Mouse (Mus musculus): Measurements from ENCODE around the gene Aaed1.
A peak's percentile ranks its signal among the peaks of the same experiment; 100 is the strongest.

Aaed1 gene

DNA sequence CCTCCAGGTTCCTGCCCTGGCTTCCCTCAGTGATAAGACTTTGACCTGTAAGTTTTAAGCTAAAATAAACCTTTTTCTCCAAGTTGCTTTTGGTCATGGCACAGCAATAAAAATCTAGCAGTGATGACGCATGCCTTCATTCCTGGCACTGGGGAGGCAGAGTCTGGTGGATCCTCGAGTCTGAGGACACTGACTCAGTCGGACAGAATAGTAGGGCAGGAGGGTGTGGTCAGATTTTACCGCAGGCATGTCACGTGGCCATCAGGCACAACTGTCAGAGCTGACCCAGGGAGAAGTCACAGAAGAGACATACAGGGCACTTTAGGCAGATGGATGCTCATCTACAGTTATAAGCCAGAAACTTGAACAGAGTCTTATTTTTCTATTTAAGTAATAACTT lies 60.4 kb downstream of the Aaed1 start:
- no peak for DNase-seq (ENCODE audit: low read depth, low spot score)

DNA sequence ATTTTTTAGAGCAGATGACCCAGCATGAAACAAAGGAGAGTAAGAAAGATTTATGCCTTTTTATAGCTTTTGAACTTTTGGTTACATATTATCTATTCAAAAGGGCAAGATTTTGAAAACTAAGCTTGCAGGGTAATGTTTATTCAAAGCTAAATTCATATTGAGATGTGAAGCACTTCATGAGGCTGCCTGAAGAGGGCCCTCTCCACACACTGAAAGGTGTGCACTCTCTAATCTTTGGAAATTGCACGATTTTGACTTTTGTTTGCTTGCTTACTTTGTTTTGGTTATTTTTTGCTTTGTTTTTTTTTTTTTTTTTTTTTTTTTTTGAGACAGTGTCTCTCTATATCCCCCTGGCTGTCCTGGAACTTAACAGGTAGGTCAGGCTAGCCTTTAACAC lies 62.1 kb downstream of the Aaed1 start:
- no peak for DNase-seq (ENCODE audit: low read depth, low spot score)

DNA sequence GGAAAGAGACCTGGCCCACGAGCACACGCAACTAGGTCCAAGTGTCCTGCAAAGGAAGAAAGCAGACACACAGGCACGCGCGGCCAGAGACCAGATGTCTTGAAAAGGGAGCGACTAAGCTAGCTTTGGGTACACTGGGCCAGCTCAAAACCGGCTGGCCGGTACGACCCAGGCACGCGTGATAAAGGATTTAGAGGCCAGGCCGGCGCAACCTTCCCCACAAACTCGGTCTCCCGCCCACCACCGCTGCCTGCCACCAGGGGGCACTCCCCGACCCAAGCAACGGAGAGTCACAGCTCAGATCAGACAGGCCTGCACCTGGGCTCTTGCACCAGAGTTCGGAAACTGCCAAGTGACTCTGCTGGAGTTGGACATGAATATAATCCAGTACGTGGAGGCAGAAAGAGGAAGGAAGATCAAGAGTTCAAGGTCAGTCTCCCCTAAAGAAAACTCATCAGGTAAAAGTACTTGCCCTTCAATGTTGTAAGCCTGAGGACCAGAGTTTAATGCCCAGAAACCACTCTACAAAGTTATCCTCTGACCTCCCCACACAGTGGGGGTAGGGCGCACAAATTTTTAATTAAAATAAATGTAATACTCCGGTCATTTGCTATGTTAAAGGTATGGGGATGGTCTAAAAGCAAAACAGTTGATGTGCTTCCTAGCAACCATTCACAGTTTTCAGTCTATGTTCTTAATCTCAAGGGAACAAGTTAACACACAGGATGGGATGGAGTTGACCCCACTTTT lies 63.6 kb downstream of the Aaed1 start:
- peak; percentile 80 for DNase-seq (ENCODE audit: low read depth, low spot score)

DNA sequence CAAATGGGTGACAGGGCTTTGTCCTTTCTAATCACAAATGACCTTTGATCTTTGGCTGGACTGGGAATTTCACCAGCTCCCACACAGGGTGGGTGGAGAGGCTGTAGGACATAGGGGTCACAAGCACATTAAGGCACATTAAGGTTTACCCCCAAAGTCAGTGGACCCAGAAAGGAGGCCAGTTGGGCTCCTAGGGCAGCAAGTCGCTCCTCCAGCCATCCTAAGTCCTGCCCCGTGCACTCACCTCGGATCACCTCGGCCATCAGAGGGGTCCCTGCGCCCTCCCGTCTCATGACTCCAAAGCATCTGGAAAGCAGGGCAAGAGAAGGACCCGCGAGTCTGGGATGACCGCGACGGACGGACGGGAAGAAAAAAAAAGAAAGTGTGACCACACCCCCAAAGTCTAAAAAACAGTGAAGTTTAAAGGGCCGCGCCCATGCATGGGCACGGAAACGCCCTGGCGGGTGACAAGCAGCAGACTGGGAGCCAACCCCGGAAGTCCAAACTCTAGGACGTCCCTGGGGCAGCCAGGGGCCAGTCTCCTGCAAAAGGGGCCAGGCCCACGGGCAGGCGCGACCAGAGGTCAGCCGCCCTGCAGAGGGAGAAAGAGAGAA lies 64.2 kb downstream of the Aaed1 start:
- DNase-seq (ENCODE audit: low read depth, low spot score), result peak; percentile 39

DNA sequence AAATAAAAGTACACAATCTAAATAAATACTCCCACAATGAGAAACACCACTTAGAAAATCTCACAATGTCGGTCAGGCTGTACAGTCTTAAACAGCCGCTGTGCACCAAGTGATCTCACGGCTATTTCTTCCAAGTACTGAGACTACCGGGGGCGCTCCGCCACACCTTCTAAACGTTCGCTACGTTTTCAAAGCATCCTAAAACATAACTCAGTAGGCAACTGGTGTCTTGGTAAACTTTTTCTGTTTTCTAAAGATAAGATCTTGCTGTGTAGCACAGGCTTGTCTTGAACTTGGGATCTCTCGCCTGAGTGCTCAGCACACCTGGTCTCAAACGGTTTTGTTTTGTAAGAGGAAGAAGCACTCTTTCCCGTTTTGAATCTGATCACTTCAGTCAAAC lies 66.4 kb downstream of the Aaed1 start:
- no peak for DNase-seq (ENCODE audit: low read depth, low spot score)

DNA sequence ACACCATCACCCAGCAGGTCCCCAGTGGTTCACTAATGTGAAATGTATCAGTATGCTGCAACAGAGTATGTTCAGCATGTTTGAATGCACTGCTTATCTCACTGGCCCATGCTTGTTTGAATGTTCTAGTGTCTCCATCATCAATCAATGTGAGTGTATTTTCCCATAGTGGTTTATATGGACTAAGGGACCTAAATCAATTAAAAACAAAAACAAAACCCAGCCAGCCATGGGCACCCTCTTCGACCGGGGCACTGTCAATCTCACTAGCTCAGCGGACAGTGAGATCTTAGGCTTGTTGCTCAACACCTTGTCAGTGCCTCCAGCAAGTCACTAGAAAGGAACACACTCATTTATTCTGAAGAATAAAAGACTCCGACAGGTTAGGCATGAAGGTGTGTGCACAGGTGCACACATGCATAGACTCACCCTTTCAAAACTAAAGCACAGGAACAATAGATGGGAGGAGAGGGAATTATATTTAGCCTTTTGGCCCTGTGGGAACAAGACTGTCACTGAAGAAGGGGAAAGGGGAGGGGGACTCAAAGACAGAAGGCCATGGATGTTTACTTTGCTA lies 67.7 kb downstream of the Aaed1 start:
- no peak for DNase-seq (ENCODE audit: low read depth, low spot score)

DNA sequence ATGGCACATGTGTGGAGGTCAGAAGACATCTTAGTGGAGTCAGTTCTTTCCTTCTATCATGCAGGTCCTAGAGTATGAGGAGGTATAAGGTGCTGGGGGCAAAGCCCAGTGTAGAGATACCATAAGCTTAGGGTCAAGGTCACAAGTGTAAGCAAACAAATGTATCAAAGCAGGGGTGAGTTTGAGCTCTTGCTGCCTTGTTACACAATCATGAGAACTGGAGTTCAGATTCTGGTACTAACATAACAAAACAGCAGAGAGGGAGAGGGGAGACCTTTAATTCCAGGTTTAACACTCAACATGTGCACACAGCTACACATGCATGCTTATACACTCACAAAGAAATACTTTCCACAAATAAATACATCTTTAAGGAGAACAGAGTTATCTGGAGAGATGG lies 69.8 kb downstream of the Aaed1 start:
- no peak for DNase-seq (ENCODE audit: low read depth, low spot score)

DNA sequence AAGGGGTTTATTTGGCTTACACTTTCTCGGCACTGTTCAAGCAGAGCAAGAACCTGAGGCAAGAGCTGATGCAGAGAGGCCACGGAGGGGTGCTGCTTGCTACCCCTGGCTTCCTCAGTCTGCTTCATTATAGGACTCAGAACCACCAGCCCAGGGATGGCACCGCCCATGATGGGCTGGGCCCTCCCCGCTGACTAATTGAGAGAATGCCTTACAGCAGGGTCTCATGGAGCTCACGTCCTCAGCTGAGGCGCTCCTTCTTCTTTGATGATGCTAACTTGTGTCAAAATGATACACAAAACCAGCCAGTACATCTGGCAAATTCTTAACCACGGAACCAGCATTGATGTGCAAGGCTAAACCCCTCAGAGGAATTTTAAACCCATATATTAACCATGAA lies 71.9 kb downstream of the Aaed1 start:
- DNase-seq (ENCODE audit: low read depth, low spot score), result no peak

DNA sequence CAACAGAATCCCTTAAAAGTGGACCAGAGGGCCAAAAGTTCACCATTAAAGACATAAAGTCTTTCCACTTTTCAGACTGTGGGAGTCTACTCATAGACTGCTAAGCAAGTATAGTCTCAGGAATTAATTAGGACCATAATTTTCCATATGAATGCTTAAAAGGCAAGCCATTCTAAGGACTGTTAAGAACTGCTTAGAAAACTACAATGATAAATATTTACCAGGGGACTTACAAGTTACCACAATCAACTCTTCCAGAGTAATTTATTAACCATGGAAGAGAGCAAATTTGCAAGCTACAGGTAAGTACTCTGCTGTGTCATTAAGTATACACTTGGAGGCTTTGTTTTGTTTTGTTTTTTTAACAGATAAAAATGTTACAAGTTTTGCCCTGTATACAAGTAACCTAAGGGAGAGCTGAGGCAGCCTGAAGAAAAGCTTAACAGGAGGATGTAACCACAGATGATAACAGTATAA lies 74.8 kb downstream of the Aaed1 start:
- DNase-seq (ENCODE audit: low read depth, low spot score), result no peak

DNA sequence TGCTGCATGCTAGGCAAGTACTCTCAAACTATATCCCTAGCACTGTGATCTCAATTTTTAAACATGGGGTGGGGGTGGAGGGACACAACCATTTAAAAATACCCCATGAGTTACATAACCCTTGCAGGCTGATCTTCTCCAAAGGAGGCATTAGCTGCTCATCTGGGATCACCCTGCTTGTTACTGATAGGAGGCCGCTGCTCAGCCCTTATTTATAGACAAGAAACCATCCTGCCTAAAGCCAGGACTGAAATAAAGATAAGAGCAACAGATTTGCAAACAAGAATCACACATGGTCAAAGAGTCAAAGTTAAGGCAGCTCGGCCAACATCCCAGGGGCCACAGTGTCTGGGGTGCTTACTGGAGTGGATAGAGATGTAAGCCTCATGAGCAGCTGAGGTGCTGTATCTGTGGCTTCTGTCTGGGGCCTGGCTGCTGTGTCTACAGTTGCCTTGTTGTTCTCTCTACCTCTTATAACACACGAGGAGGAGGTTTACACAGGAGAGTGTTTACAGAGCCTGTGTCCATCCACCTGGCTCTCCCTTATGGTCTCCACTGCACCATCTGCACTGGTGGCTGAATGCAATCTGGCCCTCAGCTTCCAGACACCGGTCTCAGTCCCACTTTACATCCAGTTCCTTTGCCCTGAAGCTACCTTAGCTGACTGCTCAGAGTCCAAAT lies 75.4 kb downstream of the Aaed1 start:
- no peak for DNase-seq (ENCODE audit: low read depth, low spot score)

DNA sequence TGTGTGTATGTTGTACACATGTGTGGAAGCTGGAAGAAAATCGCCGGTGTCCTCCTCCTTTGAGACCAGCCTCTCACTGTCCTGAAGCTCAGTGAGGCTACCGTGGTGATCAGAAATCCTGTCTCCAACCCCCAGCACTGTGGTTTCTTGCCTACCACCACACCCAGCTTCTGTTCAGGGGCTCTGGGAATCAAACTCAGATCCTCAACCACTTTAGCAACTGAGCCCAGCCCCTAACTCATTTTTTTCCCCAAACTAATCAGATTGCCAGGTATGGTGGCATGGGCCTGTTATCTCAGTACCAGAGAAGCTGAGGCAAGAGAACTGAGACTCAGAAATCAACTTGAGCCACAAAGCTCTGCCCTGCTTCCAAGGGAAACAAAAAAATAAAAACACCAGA lies 76.7 kb downstream of the Aaed1 start:
- DNase-seq (ENCODE audit: low read depth, low spot score), result no peak

DNA sequence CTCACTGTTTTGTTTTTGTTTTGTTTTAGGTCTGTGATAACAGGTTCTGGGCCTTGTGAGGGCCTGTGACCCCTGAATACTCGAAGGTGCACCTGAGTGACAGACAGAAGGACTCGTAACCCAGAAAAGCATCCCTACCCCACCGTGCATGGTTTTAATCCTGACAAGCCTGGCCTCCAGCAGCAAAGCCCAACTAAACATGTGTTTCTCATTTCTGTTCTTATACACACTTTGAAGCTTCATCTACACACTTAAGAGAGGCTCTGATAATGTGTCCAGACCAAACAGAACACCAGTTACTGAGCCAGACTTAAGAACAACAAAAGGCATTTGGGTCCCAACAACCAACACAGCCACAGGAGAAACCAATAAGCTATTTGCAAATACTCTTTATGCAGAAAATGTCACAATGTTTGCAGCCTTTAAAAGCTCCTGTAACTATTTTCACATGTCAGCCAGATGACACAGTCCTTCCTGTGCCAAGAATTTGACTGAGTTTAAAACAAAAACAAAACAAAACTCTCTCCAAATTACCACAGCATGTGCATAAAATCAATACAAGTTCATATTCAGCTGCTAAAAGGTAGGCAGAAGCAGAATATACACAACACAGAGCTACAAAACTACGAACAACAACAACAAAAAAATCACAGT lies 77.3 kb downstream of the Aaed1 start:
- DNase-seq (ENCODE audit: low read depth, low spot score), result peak; percentile 31

DNA sequence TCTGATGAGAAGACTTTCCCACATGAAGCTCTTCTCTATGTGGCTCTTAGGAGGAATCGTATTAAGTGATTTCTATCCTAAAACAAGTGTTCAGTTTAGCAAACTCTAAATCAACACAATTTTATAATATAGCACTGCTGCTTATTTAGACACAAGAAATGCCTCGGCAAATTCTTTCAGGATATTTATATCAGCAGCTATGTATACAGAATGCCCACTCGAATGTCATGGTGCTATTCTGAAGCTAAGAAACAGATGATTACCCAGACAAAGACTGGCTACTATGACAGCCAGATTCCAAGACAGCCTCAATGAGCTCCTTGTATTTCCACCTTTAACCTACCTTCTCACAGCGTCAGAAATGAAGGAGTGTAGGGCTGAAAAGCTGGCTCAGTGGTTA lies 79.4 kb downstream of the Aaed1 start:
- no peak for DNase-seq (ENCODE audit: low read depth, low spot score)

DNA sequence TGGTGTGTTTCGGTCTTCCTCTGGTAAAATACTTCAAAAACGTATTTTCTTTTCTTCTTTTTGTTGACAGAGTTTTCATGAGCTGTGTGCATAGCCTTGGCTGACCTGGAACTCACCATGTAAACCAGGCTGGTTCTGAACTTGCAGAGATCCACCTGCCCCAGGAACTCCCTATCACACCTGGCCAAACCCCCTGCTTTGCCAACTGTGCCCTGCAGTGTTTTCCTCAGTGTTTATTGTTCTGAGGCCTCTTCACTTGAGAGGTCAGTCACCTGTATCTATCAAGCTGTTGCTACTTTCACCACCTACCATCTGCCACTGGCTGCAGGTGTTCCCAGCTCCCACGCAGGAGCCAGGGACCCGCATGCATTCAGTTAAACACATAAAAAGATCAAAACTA lies 85.8 kb downstream of the Aaed1 start:
- DNase-seq (ENCODE audit: low read depth, low spot score), result no peak

DNA sequence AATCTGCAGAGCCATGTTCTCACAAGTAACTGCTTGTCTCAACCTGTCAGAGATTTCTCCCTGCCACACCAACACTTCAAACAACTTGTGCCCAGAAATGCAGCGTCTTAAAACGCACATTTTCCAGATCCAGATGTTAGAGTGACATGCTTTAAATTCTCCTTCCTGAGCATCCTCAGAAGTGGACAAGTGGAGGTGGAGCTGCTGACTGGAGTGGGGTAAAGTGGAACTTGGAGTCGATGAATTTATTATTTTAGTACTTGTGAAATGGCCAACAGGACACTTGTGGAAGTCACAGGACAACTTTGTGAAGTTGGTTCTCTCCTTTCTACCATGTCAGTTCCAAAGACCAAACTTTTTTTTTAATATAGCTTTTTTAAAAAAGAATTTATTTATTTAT lies 86.8 kb downstream of the Aaed1 start:
- DNase-seq (ENCODE audit: low read depth, low spot score), result no peak

Measured in mesoderm, embryonic 11.5 days (tissue).